Mouse (Mus musculus) CH12.LX (cell line): ENCODE measurements around the gene Sema6d. TPM values are rescaled to one million over a fixed set of nuclear protein-coding genes. Genes with fewer than 3 reads are reported as not detected.

Source experiments
- DNase-seq: peaks from one replicate; pipeline ENCODE4 v3.0.0-alpha.2; 2013; ENCODE audit errors: extremely low read depth
- H3K27ac ChIP-seq: 2 replicates; pipeline ENCODE4 v1.5.1; 2012; ENCODE audit warnings: low read depth, mild to moderate bottlenecking, control low read depth, moderate library complexity; ENCODE audit not compliant: insufficient read depth
- H3K27me3 ChIP-seq: replicated peaks from 2 replicates; pipeline ENCODE3; 2012; ENCODE audit warnings: inconsistent platforms
- H3K36me3 ChIP-seq, 2 experiments: replicated peaks in 1 of 2; 2 replicates each; pipeline versions ENCODE3 to v1.6.1; 2012; ENCODE audit warnings: inconsistent platforms in 1 of 2, low read length in 1 of 2, mild to moderate bottlenecking in 1 of 2, mixed read lengths in 1 of 2, moderate library complexity in 1 of 2; ENCODE audit not compliant: control insufficient read depth in 1 of 2, insufficient read depth in 1 of 2
- H3K4me1 ChIP-seq, 2 experiments: 2 replicates each; pipeline ENCODE4 v1.6.1; 2012; ENCODE audit warnings: inconsistent platforms in 1 of 2, moderate library complexity in 1 of 2; ENCODE audit not compliant: insufficient read depth in 2 of 2, control insufficient read depth in 1 of 2
- H3K4me2 ChIP-seq: 2 replicates; pipeline ENCODE4 v1.6.1; 2012; ENCODE audit warnings: low read depth, mild to moderate bottlenecking, control low read depth; ENCODE audit not compliant: poor library complexity, insufficient read depth, severe bottlenecking
- H3K4me3 ChIP-seq, 3 experiments: fragments of 150-350 bp in 1 of 3; sonication (generic) in 1 of 3; replicated peaks in 1 of 3; 2 replicates each; pipeline versions ENCODE3 to v1.5.1; 2011 to 2012; ENCODE audit warnings: low read depth in 2 of 3, low read length in 2 of 3, mild to moderate bottlenecking in 2 of 3, moderate library complexity in 2 of 3, control low read depth in 1 of 3, improper control_type of control experiment in 1 of 3, inconsistent platforms in 1 of 3, mixed read lengths in 1 of 3; ENCODE audit not compliant: poor library complexity in 1 of 3
- H3K79me2 ChIP-seq: replicated peaks from 2 replicates; pipeline ENCODE4 v1.6.1; 2012; ENCODE audit warnings: mild to moderate bottlenecking, moderate library complexity; ENCODE audit not compliant: control insufficient read depth, poor library complexity, insufficient read depth, severe bottlenecking; ENCODE audit errors: extremely low read depth
- H3K9ac ChIP-seq: 2 replicates; pipeline ENCODE4 v1.6.1; 2012; ENCODE audit warnings: low read depth, mild to moderate bottlenecking, control low read depth, moderate library complexity; ENCODE audit not compliant: insufficient read depth
- H3K9me3 ChIP-seq: replicated peaks from 2 replicates; pipeline ENCODE3; 2012; ENCODE audit warnings: low read length, inconsistent platforms, mixed read lengths
- BHLHE40 ChIP-seq: IDR thresholded peaks from 2 replicates; pipeline ENCODE4 v1.6.1; 2011; ENCODE audit warnings: mild to moderate bottlenecking, low read depth, low read length, improper control_type of control experiment
- CHD1 ChIP-seq: IDR thresholded peaks from 2 replicates; pipeline ENCODE4 v1.6.1; 2012; ENCODE audit warnings: low read depth, low read length, improper control_type of control experiment, inconsistent platforms
- CHD2 ChIP-seq: IDR thresholded peaks from 2 replicates; pipeline ENCODE4 v1.6.1; 2011; ENCODE audit warnings: low read length, improper control_type of control experiment
- CTCF ChIP-seq, 2 experiments: IDR thresholded peaks in 1 of 2; conservative IDR thresholded peaks in 1 of 2; 2 replicates each; pipeline ENCODE4 v1.5.1; 2011 to 2012; ENCODE audit warnings: low read depth in 2 of 2, low read length in 2 of 2, improper control_type of control experiment in 1 of 2, inconsistent platforms in 1 of 2, mild to moderate bottlenecking in 1 of 2, moderate library complexity in 1 of 2
- E2F4 ChIP-seq: IDR thresholded peaks from 2 replicates; pipeline ENCODE4 v1.6.1; 2011; ENCODE audit warnings: low read depth, low read length, improper control_type of control experiment; ENCODE audit not compliant: insufficient replicate concordance
- ELF1 ChIP-seq: IDR thresholded peaks from 2 replicates; pipeline ENCODE4 v1.6.1; 2014; ENCODE audit warnings: low read depth, mild to moderate bottlenecking, inconsistent platforms, low read length, improper control_type of control experiment
- ETS1 ChIP-seq: conservative IDR thresholded peaks from 2 replicates; pipeline ENCODE4 v1.6.1; 2012; ENCODE audit warnings: low read depth, mild to moderate bottlenecking, inconsistent platforms, low read length, improper control_type of control experiment, moderate library complexity
- GABPA ChIP-seq: IDR thresholded peaks from 2 replicates; pipeline ENCODE4 v1.6.1; 2012; ENCODE audit warnings: low read depth, low read length, improper control_type of control experiment, inconsistent platforms; ENCODE audit not compliant: insufficient replicate concordance
- HCFC1 ChIP-seq: IDR thresholded peaks from 2 replicates; pipeline ENCODE4 v1.6.1; 2012; ENCODE audit warnings: low read depth, mild to moderate bottlenecking, inconsistent platforms, low read length, improper control_type of control experiment
- IRF4 ChIP-seq: IDR thresholded peaks from 2 replicates; pipeline ENCODE4 v1.6.1; 2014; ENCODE audit warnings: low read depth, mild to moderate bottlenecking, inconsistent platforms, low read length, improper control_type of control experiment
- JUN ChIP-seq: IDR thresholded peaks from 2 replicates; pipeline ENCODE4 v1.6.1; 2011; ENCODE audit warnings: low read depth, mild to moderate bottlenecking, low read length, improper control_type of control experiment, moderate library complexity; ENCODE audit not compliant: insufficient read depth
- JUND ChIP-seq: conservative IDR thresholded peaks from 2 replicates; pipeline ENCODE4 v1.6.1; 2011; ENCODE audit warnings: low read depth, low read length, improper control_type of control experiment
- MAFK ChIP-seq: IDR thresholded peaks from 2 replicates; pipeline ENCODE4 v1.6.1; 2011; ENCODE audit warnings: low read length, improper control_type of control experiment; ENCODE audit not compliant: insufficient replicate concordance
- MAZ ChIP-seq: IDR thresholded peaks from 2 replicates; pipeline ENCODE4 v1.6.1; 2012; ENCODE audit warnings: low read depth, mild to moderate bottlenecking, inconsistent platforms, low read length, improper control_type of control experiment, moderate library complexity
- MEF2A ChIP-seq: IDR thresholded peaks from 2 replicates; pipeline ENCODE4 v1.6.1; 2014; ENCODE audit warnings: low read depth, mild to moderate bottlenecking, inconsistent platforms, low read length, improper control_type of control experiment, borderline replicate concordance
- NRF1 ChIP-seq: IDR thresholded peaks from 2 replicates; pipeline ENCODE4 v1.6.1; 2014; ENCODE audit warnings: low read depth, mild to moderate bottlenecking, inconsistent platforms, low read length, improper control_type of control experiment, moderate library complexity
- PAX5 ChIP-seq: IDR thresholded peaks from 2 replicates; pipeline ENCODE4 v1.6.1; 2012; ENCODE audit warnings: low read length, inconsistent platforms, mixed read lengths
- POLR2AphosphoS2 ChIP-seq: IDR thresholded peaks from 2 replicates; pipeline ENCODE4 v1.6.1; 2011; ENCODE audit warnings: low read depth, low read length, improper control_type of control experiment
- RCOR1 ChIP-seq: conservative IDR thresholded peaks from 2 replicates; pipeline ENCODE4 v1.6.1; 2012; ENCODE audit warnings: low read depth, mild to moderate bottlenecking, inconsistent platforms, low read length, improper control_type of control experiment
- SIN3A ChIP-seq: IDR thresholded peaks from 2 replicates; pipeline ENCODE4 v1.6.1; 2012; ENCODE audit warnings: low read length, improper control_type of control experiment, inconsistent platforms
- TCF12 ChIP-seq: IDR thresholded peaks from 2 replicates; pipeline ENCODE4 v1.6.1; 2014; ENCODE audit warnings: low read depth, mild to moderate bottlenecking, inconsistent platforms, low read length, improper control_type of control experiment
- USF1 ChIP-seq: IDR thresholded peaks from 2 replicates; pipeline ENCODE4 v1.6.1; 2014; ENCODE audit warnings: low read depth, mild to moderate bottlenecking, inconsistent platforms, low read length, improper control_type of control experiment
- USF2 ChIP-seq: conservative IDR thresholded peaks from 2 replicates; pipeline ENCODE4 v1.6.1; 2011; ENCODE audit warnings: low read depth, low read length, improper control_type of control experiment
- ZC3H11A ChIP-seq: IDR thresholded peaks from 2 replicates; pipeline ENCODE4 v1.6.1; 2012; ENCODE audit warnings: low read depth, mild to moderate bottlenecking, inconsistent platforms, low read length, improper control_type of control experiment
- ZKSCAN1 ChIP-seq: IDR thresholded peaks from 2 replicates; pipeline ENCODE4 v1.6.1; 2012; ENCODE audit warnings: low read depth, inconsistent platforms, low read length, improper control_type of control experiment, borderline replicate concordance
- ZMIZ1 ChIP-seq: IDR thresholded peaks from 2 replicates; pipeline ENCODE4 v1.6.1; 2012; ENCODE audit warnings: low read depth, mild to moderate bottlenecking, inconsistent platforms, low read length, improper control_type of control experiment
- ZNF384 ChIP-seq: IDR thresholded peaks from 2 replicates; pipeline ENCODE4 v1.6.1; 2012; ENCODE audit warnings: low read depth, low read length, improper control_type of control experiment, inconsistent platforms
- dilution Hi-C: fragments of 300-500 bp; cut with MboI; formaldehyde crosslinking; loops from 2 replicates; pipeline ENCODE4 v1.14.3; 2020; ENCODE audit warnings: low sequenced_read_pairs; ENCODE audit not compliant: extremely low pct_unique_long_range_greater_than_20kb, extremely low pct_ligation_motif_present
- in situ Hi-C: fragments of 300-500 bp; cut with MboI; formaldehyde crosslinking; loops from 3 replicates; pipeline ENCODE4 v1.14.3; 2019; ENCODE audit warnings: low sequenced_read_pairs, low pct_ligation_motif_present, low pct_unique_long_range_greater_than_20kb, mixed read lengths
- polyA plus RNA-seq: library from polyadenylated mRNA; unstranded; fragments of >175 nt; gene quantifications from 2 replicates; pipeline ENCODE4 v1.2.1, GENCODE M21; 2012; ENCODE audit warnings: low read depth; ENCODE audit not compliant: insufficient read length
- total RNA-seq, 2 experiments: library from RNA; depleted of rRNA; stranded (reverse); fragments of 300-350 nt in 1 of 2; fragments of >200 nt in 1 of 2; gene quantifications; 2 replicates each; pipeline ENCODE4 v1.2.3; 2012 to 2014

Sema6d gene
- total and polyA plus RNA-seq, 3 experiments: not detected

DNA sequence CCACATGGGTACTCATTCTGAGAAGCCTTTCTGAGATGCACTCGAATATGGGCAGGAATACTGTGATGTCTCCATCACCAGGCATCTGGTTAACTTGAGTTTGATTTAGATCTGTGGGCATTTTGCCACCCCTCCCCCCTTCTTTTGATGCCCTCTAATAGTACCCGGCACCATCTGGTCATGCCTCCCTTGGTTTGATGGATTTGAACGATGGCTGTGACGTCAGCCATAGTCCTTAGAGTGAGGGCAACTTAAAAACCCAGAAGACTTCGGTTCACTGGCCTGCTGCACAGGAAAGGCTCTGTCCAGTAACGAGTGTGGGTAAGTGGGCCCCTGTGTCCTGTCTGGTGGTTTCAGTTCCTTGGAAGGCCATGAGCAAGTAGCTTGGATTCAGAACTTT lies 522.5 kb downstream of the Sema6d start:
- dilution Hi-C loops: no loop called here
- H3K79me2 ChIP-seq: no peaks in the 10 kb centered on the region

DNA sequence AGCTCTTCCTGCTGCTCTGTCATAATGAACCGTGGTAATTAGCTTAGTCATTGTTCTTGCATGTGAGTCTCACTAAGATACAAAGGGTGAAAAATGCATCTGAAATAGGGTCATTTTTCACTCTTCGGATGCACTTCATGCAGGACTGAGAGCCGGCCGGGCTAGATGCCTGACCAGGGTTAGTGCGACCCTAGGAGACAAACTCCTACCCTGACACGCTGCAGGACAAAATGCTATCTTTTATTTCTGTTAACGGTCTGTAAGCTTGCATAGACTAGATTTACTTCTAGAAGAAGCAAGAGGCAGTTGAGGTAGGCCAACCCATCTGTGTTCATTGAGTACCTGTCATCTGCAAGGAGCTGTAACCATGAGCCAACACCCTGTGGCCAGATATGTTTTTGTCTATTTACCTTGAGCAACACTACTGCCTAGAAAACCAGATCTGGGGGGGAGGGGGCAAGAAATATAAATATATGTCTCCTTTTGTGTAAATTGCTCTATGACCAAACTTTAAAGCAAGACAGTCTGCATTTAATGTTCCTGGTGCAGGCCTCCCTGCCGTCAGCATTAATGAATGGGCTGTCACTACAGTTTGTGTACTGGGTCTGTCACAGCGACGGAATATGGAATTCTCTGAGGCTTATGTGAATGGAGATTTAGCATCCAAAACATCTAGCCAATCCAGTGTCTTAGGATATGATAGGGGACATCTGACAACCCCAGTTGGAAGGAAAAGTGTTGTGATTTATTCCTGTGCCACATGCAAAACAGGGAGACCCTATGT lies 523.1 kb downstream of the Sema6d start:
- no peak overlapping the region for H3K9ac ChIP-seq
- no peaks in the 10 kb centered on the region for H3K79me2 ChIP-seq
- no peak overlapping the region for H3K4me3 ChIP-seq
- in situ Hi-C loops: no loop called here
- H3K4me1 ChIP-seq: no peaks in the 10 kb centered on the region
- no peak overlapping the region for H3K4me2 ChIP-seq
- no peaks in the 10 kb centered on the region for H3K27me3 ChIP-seq
- DNase-seq: no peak
- TF ChIP-seq SIN3A: no peak
- TF ChIP-seq CTCF (conservative IDR thresholded peaks at IDR 0.05 in 1 of 2, IDR thresholded peaks at IDR 0.05 in 1 of 2; ENCODE audit: low read depth in 2 of 2, low read length in 2 of 2): no peak
- TF ChIP-seq HCFC1: no peak
- TF ChIP-seq JUND: no peak
- TF ChIP-seq ZMIZ1: no peak
- TF ChIP-seq BHLHE40: no peak
- no peak for TF ChIP-seq GABPA
- TF ChIP-seq MEF2A: no peak
- TF ChIP-seq CHD1: no peak
- TF ChIP-seq JUN: no peak
- no peak for TF ChIP-seq USF2
- no peak for TF ChIP-seq MAZ
- no peak for TF ChIP-seq RCOR1
- no peak for TF ChIP-seq TCF12
- TF ChIP-seq PAX5: no peak
- no peak for TF ChIP-seq E2F4
- no peak for TF ChIP-seq ZC3H11A
- no peak for TF ChIP-seq POLR2AphosphoS2
- H3K9me3 ChIP-seq: peaks cover 89% of the 10 kb centered on the region
- dilution Hi-C loops: no loop called here
- H3K36me3 ChIP-seq: no peaks in the 10 kb centered on the region
- no peak overlapping the region for H3K27ac ChIP-seq

More for the DNA sequence above, 522.5 kb downstream of the Sema6d start:
- no peaks in the 10 kb centered on the region for H3K27me3 ChIP-seq
- TF ChIP-seq ELF1: no peak
- no peak for TF ChIP-seq MEF2A
- TF ChIP-seq CHD1: no peak
- no peak for TF ChIP-seq PAX5
- no peak for TF ChIP-seq IRF4
- no peak for TF ChIP-seq NRF1
- TF ChIP-seq USF1: no peak
- no peak for TF ChIP-seq CTCF (conservative IDR thresholded peaks at IDR 0.05 in 1 of 2, IDR thresholded peaks at IDR 0.05 in 1 of 2; ENCODE audit: low read depth in 2 of 2, low read length in 2 of 2)
- TF ChIP-seq MAFK: no peak
- no peak for TF ChIP-seq TCF12
- no peak for TF ChIP-seq GABPA
- TF ChIP-seq ZC3H11A: no peak
- TF ChIP-seq ZKSCAN1: no peak
- TF ChIP-seq POLR2AphosphoS2: no peak
- TF ChIP-seq ETS1: no peak
- no peak for TF ChIP-seq ZNF384
- TF ChIP-seq USF2: no peak
- no peak for TF ChIP-seq CHD2
- H3K4me3 ChIP-seq: no peak overlapping the region
- peaks cover 89% of the 10 kb centered on the region for H3K9me3 ChIP-seq
- H3K9ac ChIP-seq: no peak overlapping the region
- no peak overlapping the region for H3K27ac ChIP-seq
- no peak overlapping the region for H3K4me2 ChIP-seq
- H3K4me1 ChIP-seq: no peaks in the 10 kb centered on the region
- H3K36me3 ChIP-seq: no peaks in the 10 kb centered on the region
- no peak for DNase-seq
- in situ Hi-C loops: no loop called here
